Mouse (Mus musculus) adrenal gland, postnatal 14 days (tissue): ENCODE data around the gene Cyp2d11. TPM values are rescaled to one million over a fixed set of nuclear protein-coding genes. Genes with fewer than 3 reads are reported as not detected.

Source experiments
- DNase-seq: peaks from one replicate; pipeline ENCODE4 v3.0.0; 2021; ENCODE audit warnings: mixed read lengths
- microRNA-seq, 2 experiments: library from miRNA; unstranded; fragments of <30 nt; microRNA quantifications; one replicate each; pipeline ENCODE4 v1.2.0; 2021
- total RNA-seq: library from RNA; stranded (reverse); gene quantifications from 2 replicates; pipeline ENCODE4 v1.2.3, GENCODE M21; 2021

Gene Cyp2d11
- total RNA-seq, 1 experiment from 2014 or later: not detected

- no peak for DNase-seq
These were observed 42.3 kb downstream of the Cyp2d11 start for GRCm38 (mm10) chr15:82351480-82351879.

GRCm38 (mm10) chr15:82350349-82350748 lies 43.5 kb downstream of the Cyp2d11 start:
- no peak for DNase-seq

- DNase-seq: no peak
These were observed 44.9 kb downstream of the Cyp2d11 start for GRCm38 (mm10) chr15:82348999-82349341.

GRCm38 (mm10) chr15:82348258-82348998 lies 45.4 kb downstream of the Cyp2d11 start:
- DNase-seq: no peak

- DNase-seq: no peak
These were observed 46.0 kb downstream of the Cyp2d11 start for GRCm38 (mm10) chr15:82347852-82348251.

- DNase-seq: no peak
These were observed 46.5 kb downstream of the Cyp2d11 start for GRCm38 (mm10) chr15:82347303-82347676.

- DNase-seq: no peak
These were observed 47.1 kb downstream of the Cyp2d11 start for GRCm38 (mm10) chr15:82346580-82347302.

- peak; percentile 98 for DNase-seq
These were observed 47.9 kb downstream of the Cyp2d11 start for GRCm38 (mm10) chr15:82345820-82346470.

- DNase-seq: no peak
These were observed 48.9 kb downstream of the Cyp2d11 start for GRCm38 (mm10) chr15:82344971-82345370.

- no peak for DNase-seq
These were observed 50.2 kb downstream of the Cyp2d11 start for GRCm38 (mm10) chr15:82343368-82344287.

GRCm38 (mm10) chr15:82342543-82342935 lies 51.3 kb downstream of the Cyp2d11 start:
- no peak for DNase-seq

GRCm38 (mm10) chr15:82341675-82342542 lies 51.9 kb downstream of the Cyp2d11 start:
- no peak for DNase-seq

GRCm38 (mm10) chr15:82341036-82341501 lies 52.8 kb downstream of the Cyp2d11 start:
- DNase-seq: peak; percentile 75

- no peak for DNase-seq
These were observed 53.3 kb downstream of the Cyp2d11 start for GRCm38 (mm10) chr15:82340414-82341035.

- DNase-seq: no peak
These were observed 54.1 kb downstream of the Cyp2d11 start for GRCm38 (mm10) chr15:82339634-82340254.

Small RNAs within 50 kb of the gene (microRNA-seq; reads per million reads assigned to microRNA genes)
- 0 reads per million in 2 experiments for gene Gm25990
- gene Gm27331: 0 reads per million in 2 experiments
- gene Mir7684: 0 reads per million in 2 experiments

Other genes with a start within 250 kb of the Cyp2d11 start
- 46.9 and 49.2 TPM in 2 replicates for gene Srebf2, start 246.8 kb downstream of the Cyp2d11 start, total RNA-seq
- gene Shisa8, start 181.2 kb downstream of the Cyp2d11 start, total RNA-seq: 0.44 and 1.1 TPM in 2 replicates
- 1.0 and 6.8 TPM in 2 replicates for gene Tnfrsf13c, start 169.7 kb downstream of the Cyp2d11 start, total RNA-seq
- gene Cenpm, start 149.3 kb downstream of the Cyp2d11 start, total RNA-seq: 10.9 and 12.2 TPM in 2 replicates
- 0.49 and 0.74 TPM in 2 replicates for gene 1500009C09Rik, start 141.6 kb downstream of the Cyp2d11 start, total RNA-seq
- 6.0 and 6.1 TPM in 2 replicates for gene Sept3, start 119.1 kb downstream of the Cyp2d11 start, total RNA-seq
- gene Wbp2nl, start 95.1 kb downstream of the Cyp2d11 start, total RNA-seq: not detected in 2 replicates
- 59.5 and 62.1 TPM in 2 replicates for gene Naga, start 55.1 kb downstream of the Cyp2d11 start, total RNA-seq
- 1.8 and 2.1 TPM in 2 replicates for gene Pheta2, start 55.1 kb downstream of the Cyp2d11 start, total RNA-seq
- gene Smdt1, start 55.1 kb downstream of the Cyp2d11 start, total RNA-seq: 177 and 179 TPM in 2 replicates
- gene Ndufa6, start 39.7 kb downstream of the Cyp2d11 start, total RNA-seq: 659 and 675 TPM in 2 replicates
- gene Cyp2d22, start 13.8 kb downstream of the Cyp2d11 start, total RNA-seq: 37.0 and 37.9 TPM in 2 replicates
- 2.2 and 47.2 TPM in 2 replicates for gene Cyp2d10, start 13.2 kb upstream of the Cyp2d11 start, total RNA-seq
- gene Cyp2d9, start 39.4 kb upstream of the Cyp2d11 start, total RNA-seq: 0.64 and 4.3 TPM in 2 replicates
- 0.26 TPM in 1 of 2 replicates, not detected in the other for gene Cyp2d12, start 161.1 kb upstream of the Cyp2d11 start, total RNA-seq
- gene Cyp2d34, start 226.9 kb upstream of the Cyp2d11 start, total RNA-seq: not detected in 2 replicates